ENCODE assay signal across 23 mouse cellular contexts in the genomic region with DNA sequence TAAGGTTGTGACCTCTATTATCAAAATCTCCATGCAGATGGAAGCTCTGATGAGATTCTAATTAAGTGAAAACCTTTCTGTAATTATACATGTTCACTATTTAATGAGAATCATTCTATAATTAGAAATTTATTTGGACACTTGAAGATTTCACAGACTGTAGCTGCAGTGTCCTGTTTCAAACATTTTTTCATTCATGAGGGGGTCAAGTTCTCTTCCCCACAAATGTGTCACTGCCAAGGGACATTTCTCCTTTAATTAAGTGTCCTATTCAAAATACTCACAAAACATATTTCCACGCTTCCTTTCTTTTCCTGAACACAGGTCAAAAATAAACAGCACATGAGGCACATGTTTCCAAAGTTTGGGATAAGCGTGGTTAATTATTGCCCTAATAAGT.
"Had no signal": no experiment of that assay in that cellular context is flagged by ENCODE, and none has a peak within 500 bp of the region (broad histone marks: within the 10 kb centered on the region; RNA-seq: fewer than 3 reads in every experiment).

No protein-coding gene starts in this region.

- ATAC-seq: hindbrain, postnatal 0 days; intestine, embryonic 16.5 days; liver, embryonic 12.5 days had no signal

- H3K27me3 ChIP-seq: heart, embryonic 13.5 days; heart, embryonic 15.5 days; hindbrain, embryonic 13.5 days; hindbrain, embryonic 15.5 days; limb, embryonic 13.5 days; limb, embryonic 15.5 days; liver, embryonic 12.5 days had no signal

- H3K4me1 ChIP-seq: heart, embryonic 13.5 days; heart, embryonic 15.5 days; hindbrain, embryonic 13.5 days; hindbrain, embryonic 15.5 days; limb, embryonic 13.5 days; limb, embryonic 15.5 days; liver, embryonic 12.5 days had no signal

- DNase-seq: gastrocnemius, postnatal 14 days; gastrocnemius, postnatal 36 days; heart, adult 11 months; heart, adult 2 months; heart, postnatal 14 days; heart, postnatal 36 days; kidney, adult 11 months; kidney, adult 8-10 months; kidney, postnatal 10 days; kidney, postnatal 36 days; layer of hippocampus, adult 9-11 months; layer of hippocampus, postnatal 36 days; left cerebral cortex, postnatal 4 days had no signal

- H3K9ac ChIP-seq: heart, embryonic 13.5 days; heart, embryonic 15.5 days; hindbrain, embryonic 13.5 days; hindbrain, embryonic 15.5 days; limb, embryonic 13.5 days; limb, embryonic 15.5 days; liver, embryonic 12.5 days had no signal

- H3K4me2 ChIP-seq: heart, embryonic 11.5 days; heart, embryonic 13.5 days; heart, embryonic 15.5 days; hindbrain, embryonic 13.5 days; hindbrain, embryonic 15.5 days; limb, embryonic 13.5 days; limb, embryonic 15.5 days; liver, embryonic 12.5 days had no signal

- H3K27ac ChIP-seq: heart, adult 2 months; heart, embryonic 13.5 days; heart, embryonic 15.5 days; hindbrain, embryonic 13.5 days; hindbrain, embryonic 15.5 days; hindbrain, postnatal 0 days; limb, embryonic 13.5 days; limb, embryonic 15.5 days; liver, embryonic 12.5 days had no signal

- H3K36me3 ChIP-seq: heart, embryonic 13.5 days; heart, embryonic 15.5 days; hindbrain, embryonic 13.5 days; hindbrain, embryonic 15.5 days; limb, embryonic 13.5 days; limb, embryonic 15.5 days; liver, embryonic 12.5 days had no signal

- H3K9me3 ChIP-seq: heart, embryonic 13.5 days; heart, embryonic 15.5 days; hindbrain, embryonic 13.5 days; hindbrain, embryonic 15.5 days; limb, embryonic 13.5 days; limb, embryonic 15.5 days; liver, embryonic 12.5 days had no signal

- H3K4me3 ChIP-seq: heart, adult 2 months; heart, embryonic 13.5 days; heart, embryonic 15.5 days; hindbrain, embryonic 13.5 days; hindbrain, embryonic 15.5 days; limb, embryonic 13.5 days; limb, embryonic 15.5 days; liver, embryonic 12.5 days had no signal
